Mouse (Mus musculus) erythroblast, embryonic 14.5 days (primary cell): ENCODE measurements around the gene Lekr1.

Experiments
- GATA1 ChIP-seq: IDR thresholded peaks from 2 replicates; pipeline ENCODE4 v1.6.1; 2012; ENCODE audit warnings: low read length, inconsistent platforms, mixed read lengths
- TAL1 ChIP-seq: IDR thresholded peaks from 3 replicates; pipeline ENCODE4 v1.6.1; 2012; ENCODE audit warnings: low read length, inconsistent platforms, mixed read lengths

DNA sequence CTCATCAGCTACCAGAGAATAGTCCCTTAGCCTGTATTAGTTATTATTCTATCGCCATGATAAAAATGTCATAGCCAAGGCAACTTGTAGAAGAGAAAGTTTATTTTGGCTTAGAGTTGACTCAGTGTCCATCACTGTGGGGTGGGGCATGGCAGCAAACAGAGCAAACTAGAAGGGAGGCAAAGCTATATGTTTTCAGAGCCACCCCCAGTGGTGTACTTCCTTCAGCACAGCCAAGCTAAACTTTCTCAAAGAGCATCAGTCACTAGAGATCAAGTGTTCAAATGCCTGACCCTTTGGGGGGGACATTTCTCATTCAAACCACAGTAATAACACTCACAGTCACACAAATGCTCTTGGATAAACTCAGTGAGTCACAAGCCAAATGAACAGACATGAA is 22.4 kb upstream of the Lekr1 start:
- no peak for TF ChIP-seq TAL1
- TF ChIP-seq GATA1 = no peak
